Mouse (Mus musculus) frontal cortex, postnatal 25 days (tissue): Measurements from ENCODE around the gene Exosc3.
A peak's percentile ranks its signal among the peaks of the same experiment; 100 is the strongest.
"Not testable (repeated sequence)": the region's sequence is repeated elsewhere in the genome, so short reads cannot be mapped to it uniquely, and the experiment has no call there.

ENCODE experiments used
- DNase-seq, 2 experiments: peaks; one replicate each; pipeline ENCODE4 v3.0.0; 2022; ENCODE audit warnings: low spot score in 2 of 2

Gene Exosc3

GRCm38 (mm10) chr4:45342286-45343155 lies at the start of gene Exosc3:
Exosc3 (minus strand) TSS chr4:45342732.
- peak; percentile 19 to 22 for DNase-seq

GRCm38 (mm10) chr4:45392099-45392498 lies 49.6 kb upstream of the Exosc3 start:
- no peak for DNase-seq

- DNase-seq: not testable (repeated sequence)
Measured at GRCm38 (mm10) chr4:45387296-45387695, 44.8 kb upstream of the Exosc3 start.

GRCm38 (mm10) chr4:45382133-45382532 lies 39.6 kb upstream of the Exosc3 start:
- not testable (repeated sequence) for DNase-seq

- not testable (repeated sequence) for DNase-seq
Measured at GRCm38 (mm10) chr4:45380903-45381580, 38.5 kb upstream of the Exosc3 start.

GRCm38 (mm10) chr4:45376573-45376972 lies 34.0 kb upstream of the Exosc3 start:
- DNase-seq: no peak

GRCm38 (mm10) chr4:45374879-45375278 lies 32.3 kb upstream of the Exosc3 start:
- no peak for DNase-seq

- no peak for DNase-seq
Measured at GRCm38 (mm10) chr4:45371261-45371660, 28.7 kb upstream of the Exosc3 start.

GRCm38 (mm10) chr4:45356653-45357052 lies 14.1 kb upstream of the Exosc3 start:
- DNase-seq: no peak

- DNase-seq: peak; percentile 90 to 92
Measured at GRCm38 (mm10) chr4:45341669-45342249, 773 bp downstream of the Exosc3 start, which contains the start of gene Dcaf10. Dcaf10 (plus strand) TSS chr4:45342101.

GRCm38 (mm10) chr4:45341226-45341625 lies 1.3 kb downstream of the Exosc3 start:
- no peak for DNase-seq

- no peak for DNase-seq
Measured at GRCm38 (mm10) chr4:45332466-45332865, 10.1 kb downstream of the Exosc3 start.

- DNase-seq: no peak
Measured at GRCm38 (mm10) chr4:45331139-45331538, 11.4 kb downstream of the Exosc3 start.

GRCm38 (mm10) chr4:45320159-45320816 lies 22.2 kb downstream of the Exosc3 start:
- peak; percentile 74 to 77 for DNase-seq

GRCm38 (mm10) chr4:45311056-45311455 lies 31.5 kb downstream of the Exosc3 start:
- no peak for DNase-seq

GRCm38 (mm10) chr4:45308606-45309005 lies 33.9 kb downstream of the Exosc3 start:
- DNase-seq: no peak

- DNase-seq: no peak
Measured at GRCm38 (mm10) chr4:45308046-45308445, 34.5 kb downstream of the Exosc3 start.

GRCm38 (mm10) chr4:45305536-45305935 lies 37.0 kb downstream of the Exosc3 start:
- DNase-seq: no peak

- DNase-seq: peak; percentile 27 to 48
Measured at GRCm38 (mm10) chr4:45296662-45297564, 45.6 kb downstream of the Exosc3 start, which contains the start of gene Trmt10b. Trmt10b (plus strand) TSS chr4:45297127.

- DNase-seq: no peak
Measured at GRCm38 (mm10) chr4:45287906-45288305, 54.6 kb downstream of the Exosc3 start.

GRCm38 (mm10) chr4:45286318-45286717 lies 56.2 kb downstream of the Exosc3 start:
- DNase-seq: no peak
